Mouse (Mus musculus): ENCODE data around the gene Camk1g. TPM values are rescaled to one million over a fixed set of nuclear protein-coding genes. Genes with fewer than 3 reads are reported as not detected.

Gene Camk1g
- polyA plus RNA-seq, 1 experiment from 2014 or later = 20.2 TPM

DNA sequence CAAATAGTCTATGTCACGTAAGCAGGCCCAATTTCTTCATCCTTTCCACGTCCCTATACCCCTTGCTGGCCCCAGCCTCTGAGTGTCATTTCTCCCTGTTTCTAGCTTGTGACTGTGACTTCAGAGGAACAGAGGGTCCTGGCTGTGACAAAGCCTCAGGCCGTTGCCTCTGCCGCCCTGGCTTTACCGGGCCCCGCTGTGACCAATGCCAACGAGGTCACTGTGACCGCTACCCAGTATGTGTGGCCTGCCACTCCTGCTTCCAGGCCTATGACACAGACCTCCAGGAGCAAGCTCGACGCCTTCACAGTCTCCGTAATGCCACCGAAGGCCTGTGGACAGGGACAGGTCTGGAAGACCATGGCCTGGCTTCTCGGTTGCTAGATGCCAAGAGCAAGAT, 38.1 kb downstream of the Camk1g start:
- Histone ChIP-seq H3K4me3 (replicated peaks) (no peak overlapping the region), H3K4me2 (no peak overlapping the region), H3K27ac (no peak overlapping the region), H3K9me3 (no peaks in the 10 kb centered on the region), H3K9ac (replicated peaks) (no peak overlapping the region), H3K27me3 (no peaks in the 10 kb centered on the region), H3K36me3 (no peaks in the 10 kb centered on the region), H3K4me1 (replicated peaks) (peaks cover 9% of the 10 kb centered on the region; the same call in 1 of the 2 replicates)
- WGBS = 89% methylated on average over 13 of the region's 13 CpGs
- no peak for ATAC-seq (ENCODE audit: insufficient number of reproducible peaks, insufficient read depth, low FRiP score, low TSS enrichment, low read depth)

DNA sequence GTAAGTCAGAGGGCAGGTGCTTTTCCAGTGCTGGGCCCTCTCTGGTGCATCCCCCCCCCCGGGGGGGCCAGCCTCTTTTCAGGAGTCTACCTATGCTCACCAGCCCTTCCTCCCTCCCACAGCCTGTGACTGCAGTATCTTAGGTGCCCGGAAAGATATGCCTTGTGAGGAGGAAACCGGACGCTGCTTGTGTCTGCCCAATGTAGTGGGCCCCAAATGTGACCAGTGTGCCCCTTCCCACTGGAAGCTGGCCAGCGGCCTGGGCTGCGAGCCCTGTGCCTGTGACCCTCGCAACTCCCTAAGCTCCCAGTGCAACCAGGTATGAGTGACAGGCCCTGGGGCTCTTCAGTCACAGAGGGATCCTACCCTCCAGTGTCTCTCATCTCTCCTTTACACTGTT, 39.5 kb downstream of the Camk1g start:
- H3K9ac ChIP-seq (replicated peaks) = no peak overlapping the region; the same call in 1 of the 2 replicates
- 83% methylated on average over 7 of the region's 7 CpGs for WGBS

GRCm38 (mm10) chr1:193330172-193330571, 39.9 kb downstream of the Camk1g start:
- Histone ChIP-seq H3K27ac (no peak overlapping the region), H3K36me3 (no peaks in the 10 kb centered on the region), H3K27me3 (no peaks in the 10 kb centered on the region), H3K9me3 (no peaks in the 10 kb centered on the region), H3K9ac (replicated peaks) (no peak overlapping the region), H3K4me2 (no peak overlapping the region), H3K4me3 (replicated peaks) (no peak overlapping the region), H3K4me1 (replicated peaks) (peaks cover 9% of the 10 kb centered on the region; the same call in 1 of the 2 replicates)
- 43% methylated on average over 10 of the region's 10 CpGs for WGBS
- ATAC-seq (ENCODE audit: insufficient number of reproducible peaks, insufficient read depth, low FRiP score, low TSS enrichment, low read depth) = peak; percentile 75; the same call in 1 of the 2 replicates

More for the DNA sequence above, 39.5 kb downstream of the Camk1g start:
- Histone ChIP-seq H3K36me3 (no peaks in the 10 kb centered on the region), H3K9me3 (no peaks in the 10 kb centered on the region), H3K27ac (no peak overlapping the region), H3K4me3 (replicated peaks) (no peak overlapping the region), H3K27me3 (no peaks in the 10 kb centered on the region), H3K4me2 (no peak overlapping the region), H3K4me1 (replicated peaks) (peaks cover 9% of the 10 kb centered on the region; the same call in 1 of the 2 replicates)
- no peak for ATAC-seq (ENCODE audit: insufficient number of reproducible peaks, insufficient read depth, low FRiP score, low TSS enrichment, low read depth)

GRCm38 (mm10) chr1:193329557-193329956, 40.5 kb downstream of the Camk1g start:
- no peaks in the 10 kb centered on the region for H3K36me3 ChIP-seq
- ATAC-seq (ENCODE audit: insufficient number of reproducible peaks, insufficient read depth, low FRiP score, low TSS enrichment, low read depth) = no peak
- H3K9me3 ChIP-seq = no peaks in the 10 kb centered on the region
- no peak overlapping the region for H3K27ac ChIP-seq
- H3K27me3 ChIP-seq = no peaks in the 10 kb centered on the region
- H3K9ac ChIP-seq (replicated peaks) = no peak overlapping the region
- no peak overlapping the region for H3K4me2 ChIP-seq
- 83% methylated on average over 9 of the region's 9 CpGs for WGBS
- H3K4me3 ChIP-seq (replicated peaks) = no peak overlapping the region
- H3K4me1 ChIP-seq (replicated peaks) = peaks cover 7% of the 10 kb centered on the region; the same call in 1 of the 2 replicates

DNA sequence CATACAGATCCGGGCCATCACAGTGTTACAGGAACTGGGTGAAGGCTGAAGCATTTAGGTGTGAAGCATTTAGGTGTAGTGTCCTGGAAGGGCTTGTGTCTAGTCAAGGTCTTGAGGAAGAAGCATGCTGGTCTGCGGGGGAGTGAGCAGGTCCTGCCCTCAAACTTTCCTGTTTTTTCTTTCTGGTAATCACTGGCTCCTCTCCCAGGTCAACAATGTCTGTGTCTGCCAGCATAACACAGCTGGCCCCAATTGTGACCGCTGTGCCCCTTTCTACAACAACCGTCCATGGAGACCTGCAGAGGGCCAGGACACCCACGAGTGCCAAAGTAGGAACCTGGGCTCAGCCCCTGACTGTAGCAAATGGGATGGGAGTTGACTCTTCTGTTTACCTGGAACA, 42.4 kb downstream of the Camk1g start:
- no peaks in the 10 kb centered on the region for H3K9me3 ChIP-seq
- H3K4me3 ChIP-seq (replicated peaks) = no peak overlapping the region
- H3K27ac ChIP-seq = no peak overlapping the region
- H3K4me2 ChIP-seq = no peak overlapping the region
- H3K27me3 ChIP-seq = no peaks in the 10 kb centered on the region
- WGBS = 76% methylated on average over 5 of the region's 5 CpGs
- H3K9ac ChIP-seq (replicated peaks) = no peak overlapping the region
- ATAC-seq (ENCODE audit: insufficient number of reproducible peaks, insufficient read depth, low FRiP score, low TSS enrichment, low read depth) = no peak
- H3K4me1 ChIP-seq (replicated peaks) = 0 out of 2 replicates have a peak, but pooled peaks cover 4% of the 10 kb centered on the region
- no peaks in the 10 kb centered on the region for H3K36me3 ChIP-seq

DNA sequence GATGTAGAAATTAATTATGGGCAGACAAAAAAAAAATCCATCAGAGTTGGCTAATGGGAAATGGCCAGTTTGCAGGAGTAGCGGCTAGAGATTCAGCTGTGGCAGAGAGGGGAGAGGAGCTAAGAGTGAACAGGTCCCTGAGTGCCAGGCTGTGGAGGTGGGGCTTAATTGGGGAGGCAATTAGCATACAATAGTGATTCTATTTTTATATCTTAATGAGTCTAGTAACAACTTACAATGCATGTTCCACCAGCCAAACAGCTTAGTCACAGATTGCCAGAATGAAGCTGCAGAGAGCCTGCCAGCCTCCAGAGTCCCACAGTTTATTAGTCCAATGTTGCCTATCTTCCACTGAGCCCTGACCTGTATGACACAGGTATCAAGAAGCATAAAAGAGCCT, 42.9 kb downstream of the Camk1g start:
- Histone ChIP-seq H3K9ac (replicated peaks) (no peak overlapping the region), H3K36me3 (no peaks in the 10 kb centered on the region), H3K4me2 (no peak overlapping the region), H3K4me1 (replicated peaks) (0 out of 2 replicates have a peak, but pooled peaks cover 4% of the 10 kb centered on the region), H3K9me3 (no peaks in the 10 kb centered on the region), H3K4me3 (replicated peaks) (no peak overlapping the region), H3K27me3 (no peaks in the 10 kb centered on the region), H3K27ac (no peak overlapping the region)
- ATAC-seq (ENCODE audit: insufficient number of reproducible peaks, insufficient read depth, low FRiP score, low TSS enrichment, low read depth) = no peak
- WGBS = 80% methylated on average over 1 of the region's 1 CpGs

DNA sequence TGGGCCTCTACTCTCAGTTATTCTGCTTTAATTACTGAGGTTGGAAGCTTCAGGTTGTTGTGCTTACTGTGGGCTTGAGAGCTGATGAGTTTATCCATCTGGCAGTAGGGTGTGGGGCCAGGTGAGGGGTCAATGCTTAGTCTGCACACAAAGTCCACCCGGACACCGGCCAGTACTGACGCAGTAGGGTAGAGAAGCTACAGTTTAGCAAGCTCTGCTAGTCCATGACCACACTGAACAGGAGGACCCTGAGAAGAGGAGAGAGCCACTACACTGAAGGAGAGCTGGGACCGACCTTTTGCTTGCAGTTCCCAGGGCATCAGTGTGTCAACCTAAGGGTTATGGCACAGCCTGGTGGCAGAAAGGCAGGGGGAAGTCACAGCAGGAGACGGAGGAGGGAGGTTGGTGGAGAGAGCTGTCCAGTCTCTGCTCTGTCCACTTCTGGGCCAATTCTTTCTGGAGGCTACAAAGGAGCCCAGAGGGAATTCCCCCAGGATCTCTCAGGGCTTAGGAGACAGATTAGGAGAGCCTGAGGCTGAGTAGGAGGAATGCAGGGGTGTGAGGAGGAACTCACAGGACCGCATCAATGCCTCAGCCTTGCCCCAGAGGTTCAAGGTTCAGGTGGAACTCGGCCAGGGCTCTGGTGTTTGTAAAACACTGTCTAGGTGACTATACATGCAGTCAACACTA, 43.5 kb downstream of the Camk1g start:
- WGBS = 69% methylated on average over 7 of the region's 7 CpGs
- Histone ChIP-seq H3K36me3 (no peaks in the 10 kb centered on the region), H3K27ac (no peak overlapping the region), H3K4me2 (no peak overlapping the region), H3K9ac (replicated peaks) (no peak overlapping the region), H3K27me3 (no peaks in the 10 kb centered on the region), H3K4me3 (replicated peaks) (no peak overlapping the region), H3K9me3 (no peaks in the 10 kb centered on the region), H3K4me1 (replicated peaks) (0 out of 2 replicates have a peak, but pooled peaks cover 4% of the 10 kb centered on the region)
- no peak for ATAC-seq (ENCODE audit: insufficient number of reproducible peaks, insufficient read depth, low FRiP score, low TSS enrichment, low read depth)

- Histone ChIP-seq H3K4me1 (replicated peaks) (0 out of 2 replicates have a peak, but pooled peaks cover 4% of the 10 kb centered on the region), H3K9ac (replicated peaks) (no peak overlapping the region), H3K4me2 (no peak overlapping the region), H3K9me3 (no peaks in the 10 kb centered on the region), H3K36me3 (no peaks in the 10 kb centered on the region), H3K27me3 (no peaks in the 10 kb centered on the region), H3K27ac (no peak overlapping the region), H3K4me3 (replicated peaks) (no peak overlapping the region)
- 88% methylated on average over 6 of the region's 6 CpGs for WGBS
- no peak for ATAC-seq (ENCODE audit: insufficient number of reproducible peaks, insufficient read depth, low FRiP score, low TSS enrichment, low read depth)
Measured at GRCm38 (mm10) chr1:193325891-193326290, 44.2 kb downstream of the Camk1g start.

- Histone ChIP-seq H3K4me3 (replicated peaks) (no peak overlapping the region), H3K27ac (no peak overlapping the region), H3K4me2 (no peak overlapping the region), H3K36me3 (no peaks in the 10 kb centered on the region), H3K9ac (replicated peaks) (no peak overlapping the region), H3K4me1 (replicated peaks) (no peaks in the 10 kb centered on the region), H3K9me3 (no peaks in the 10 kb centered on the region), H3K27me3 (no peaks in the 10 kb centered on the region)
- WGBS = 35% methylated on average over 2 of the region's 2 CpGs
- no peak for ATAC-seq (ENCODE audit: insufficient number of reproducible peaks, insufficient read depth, low FRiP score, low TSS enrichment, low read depth)
Measured at GRCm38 (mm10) chr1:193324224-193324623, 45.9 kb downstream of the Camk1g start.

- Histone ChIP-seq H3K27me3 (no peaks in the 10 kb centered on the region), H3K9me3 (no peaks in the 10 kb centered on the region), H3K9ac (replicated peaks) (no peak overlapping the region), H3K4me1 (replicated peaks) (no peaks in the 10 kb centered on the region), H3K27ac (no peak overlapping the region), H3K36me3 (no peaks in the 10 kb centered on the region), H3K4me2 (no peak overlapping the region), H3K4me3 (replicated peaks) (no peak overlapping the region)
- WGBS = 95% methylated on average over 6 of the region's 6 CpGs
- no peak for ATAC-seq (ENCODE audit: insufficient number of reproducible peaks, insufficient read depth, low FRiP score, low TSS enrichment, low read depth)
Measured at GRCm38 (mm10) chr1:193323686-193324085, 46.4 kb downstream of the Camk1g start.

GRCm38 (mm10) chr1:193320398-193320797, 49.7 kb downstream of the Camk1g start:
- no peak for ATAC-seq (ENCODE audit: insufficient number of reproducible peaks, insufficient read depth, low FRiP score, low TSS enrichment, low read depth)
- Histone ChIP-seq H3K36me3 (no peaks in the 10 kb centered on the region), H3K9ac (replicated peaks) (no peak overlapping the region), H3K27ac (no peak overlapping the region), H3K9me3 (no peaks in the 10 kb centered on the region), H3K27me3 (no peaks in the 10 kb centered on the region), H3K4me3 (replicated peaks) (no peak overlapping the region), H3K4me2 (no peak overlapping the region), H3K4me1 (replicated peaks) (no peaks in the 10 kb centered on the region; the same call in 1 of the 2 replicates)
- 86% methylated on average over 8 of the region's 8 CpGs for WGBS

- H3K9ac ChIP-seq (replicated peaks) = no peak overlapping the region
Measured at GRCm38 (mm10) chr1:193319721-193320120, 50.4 kb downstream of the Camk1g start.

More at GRCm38 (mm10) chr1:193319721-193320120, 50.4 kb downstream of the Camk1g start:
- Histone ChIP-seq H3K4me1 (replicated peaks) (no peaks in the 10 kb centered on the region; the same call in 1 of the 2 replicates), H3K4me2 (no peak overlapping the region), H3K4me3 (replicated peaks) (no peak overlapping the region), H3K27me3 (no peaks in the 10 kb centered on the region), H3K36me3 (no peaks in the 10 kb centered on the region), H3K9me3 (no peaks in the 10 kb centered on the region), H3K27ac (no peak overlapping the region)
- WGBS = 79% methylated on average over 3 of the region's 3 CpGs
- ATAC-seq (ENCODE audit: insufficient number of reproducible peaks, insufficient read depth, low FRiP score, low TSS enrichment, low read depth) = no peak
